Mouse (Mus musculus) heart, embryonic 11.5 days (tissue): ENCODE data around the gene Zmynd12. TPM values are rescaled to one million over a fixed set of nuclear protein-coding genes. Genes with fewer than 3 reads are reported as not detected.

Source experiments
- ATAC-seq: fragments of 200-750 bp; cut with Nextera tagmentation; replicated peaks from 2 replicates; pipeline ENCODE4 v1.8.0; 2017; ENCODE audit warnings: moderate library complexity; ENCODE audit not compliant: insufficient number of reproducible peaks, low FRiP score, low TSS enrichment
- H3K27ac ChIP-seq: fragments of 300-500 bp; sonication (generic); 2 replicates; pipeline ENCODE4 v1.5.1; 2014; ENCODE audit warnings: mild to moderate bottlenecking, low read depth, low read length
- H3K27me3 ChIP-seq: fragments of 300-500 bp; sonication (generic); 2 replicates; pipeline ENCODE4 v1.6.1; 2014; ENCODE audit warnings: mild to moderate bottlenecking, low read length, mixed read lengths; ENCODE audit not compliant: control insufficient read depth, insufficient read depth
- H3K36me3 ChIP-seq: fragments of 300-500 bp; sonication (generic); 2 replicates; pipeline ENCODE4 v1.6.1; 2014; ENCODE audit warnings: mild to moderate bottlenecking, low read length, moderate library complexity, mixed read lengths; ENCODE audit not compliant: control insufficient read depth, insufficient read depth
- H3K4me1 ChIP-seq: fragments of 300-500 bp; sonication (generic); 2 replicates; pipeline ENCODE4 v1.6.1; 2014; ENCODE audit warnings: low read length; ENCODE audit not compliant: control insufficient read depth, insufficient read depth
- H3K4me2 ChIP-seq: fragments of 300-500 bp; sonication (generic); 2 replicates; pipeline ENCODE4 v1.6.1; 2014; ENCODE audit warnings: mild to moderate bottlenecking, moderate library complexity
- H3K4me3 ChIP-seq: fragments of 300-500 bp; sonication (generic); 2 replicates; pipeline ENCODE4 v1.5.1; 2014; ENCODE audit warnings: low read depth, low read length
- H3K9ac ChIP-seq: fragments of 300-500 bp; sonication (generic); 2 replicates; pipeline ENCODE4 v1.6.1; 2014; ENCODE audit warnings: mild to moderate bottlenecking, low read depth, low read length, moderate library complexity
- H3K9me3 ChIP-seq: fragments of 300-500 bp; sonication (generic); replicated peaks from 2 replicates; pipeline ENCODE4 v1.6.1; 2016; ENCODE audit warnings: low read length; ENCODE audit not compliant: control insufficient read depth
- WGBS: fragments of 180-500 bp; shearing (Covaris S2); extraction: QIAGEN DNeasy Blood & Tissue Kit; methylation state at CpG from one replicate; pipeline ENCODE4 v1.1.7; 2014; ENCODE audit not compliant: insufficient replicate concordance; 5-methylcytosine and 5-hydroxymethylcytosine counted together
- polyA plus RNA-seq: library from polyadenylated mRNA; unstranded; fragments of >200 nt; fragmentation: Nextera tagmentation; extraction: Ambion mirVana; gene quantifications from 2 replicates; pipeline ENCODE4 v1.2.1, GENCODE M21; 2014

Zmynd12 gene
- polyA plus RNA-seq, 1 experiment from 2014 or later, result not detected

GRCm38 (mm10) chr4:119511591-119511990 lies 89.0 kb downstream of the Zmynd12 start:
- no peak for ATAC-seq
- Histone ChIP-seq H3K9ac (no peak overlapping the region), H3K27ac (no peak overlapping the region), H3K4me2 (no peak overlapping the region), H3K4me3 (no peak overlapping the region), H3K27me3 (no peaks in the 10 kb centered on the region), H3K9me3 (no peaks in the 10 kb centered on the region), H3K36me3 (no peaks in the 10 kb centered on the region), H3K4me1 (peaks cover 5% of the 10 kb centered on the region; the same call in 1 of the 2 replicates)
- WGBS, result 73% methylated on average over 2 of the region's 2 CpGs

GRCm38 (mm10) chr4:119512731-119513141 lies 90.1 kb downstream of the Zmynd12 start:
- Histone ChIP-seq H3K27me3 (no peaks in the 10 kb centered on the region), H3K4me3 (0 out of 2 replicates have a peak overlapping the region, but pooled peaks have one; percentile 6), H3K27ac (peak overlapping the region; percentile 86), H3K4me1 (peaks cover 5% of the 10 kb centered on the region; the same call in 1 of the 2 replicates), H3K9ac (no peak overlapping the region), H3K4me2 (peak overlapping the region; percentile 36), H3K9me3 (no peaks in the 10 kb centered on the region), H3K36me3 (no peaks in the 10 kb centered on the region)
- peak; percentile 77 for ATAC-seq
- 17% methylated on average over 3 of the region's 3 CpGs for WGBS

Other genes with a start within 250 kb of the Zmynd12 start
- 10.9 and 13.7 TPM in 2 replicates for gene Zfp691, start 248.6 kb upstream of the Zmynd12 start, polyA plus RNA-seq
- 34.7 and 58.1 TPM in 2 replicates for gene Ermap, start 232.8 kb upstream of the Zmynd12 start, polyA plus RNA-seq
- gene Svbp, start 227.5 kb upstream of the Zmynd12 start, polyA plus RNA-seq, result 138 and 143 TPM in 2 replicates
- not detected in 2 replicates for gene Tmem269, start 204.6 kb upstream of the Zmynd12 start, polyA plus RNA-seq
- gene AU022252, start 190.1 kb upstream of the Zmynd12 start, polyA plus RNA-seq, result 33.2 and 34.7 TPM in 2 replicates
- gene P3h1, start 189.9 kb upstream of the Zmynd12 start, polyA plus RNA-seq, result 32.1 and 33.9 TPM in 2 replicates
- gene Cldn19, start 167.4 kb upstream of the Zmynd12 start, polyA plus RNA-seq, result not detected in 2 replicates
- 769 and 780 TPM in 2 replicates for gene Ybx1, start 128.2 kb upstream of the Zmynd12 start, polyA plus RNA-seq
- 69.3 and 70.9 TPM in 2 replicates for gene Ppih, start 102.3 kb upstream of the Zmynd12 start, polyA plus RNA-seq
- gene Ccdc30, start 7.3 kb upstream of the Zmynd12 start, polyA plus RNA-seq, result 3.9 and 4.0 TPM in 2 replicates
- gene Ppcs, start 394 bp upstream of the Zmynd12 start, polyA plus RNA-seq, result 26.6 and 27.1 TPM in 2 replicates
- 5.3 and 6.1 TPM in 2 replicates for gene Rimkla, start 69.8 kb downstream of the Zmynd12 start, polyA plus RNA-seq
- gene Foxj3, start 114.2 kb downstream of the Zmynd12 start, polyA plus RNA-seq, result 19.3 and 25.6 TPM in 2 replicates
- gene Frg2f1, start 116.7 kb downstream of the Zmynd12 start, polyA plus RNA-seq, result 3.0 and 4.2 TPM in 2 replicates
- gene Guca2a, start 214.9 kb downstream of the Zmynd12 start, polyA plus RNA-seq, result 0.55 TPM in 1 of 2 replicates, not detected in the other
- gene Guca2b, start 236.1 kb downstream of the Zmynd12 start, polyA plus RNA-seq, result not detected in 2 replicates